Mouse (Mus musculus): ENCODE data around the gene Tab3.

Gene Tab3

DNA sequence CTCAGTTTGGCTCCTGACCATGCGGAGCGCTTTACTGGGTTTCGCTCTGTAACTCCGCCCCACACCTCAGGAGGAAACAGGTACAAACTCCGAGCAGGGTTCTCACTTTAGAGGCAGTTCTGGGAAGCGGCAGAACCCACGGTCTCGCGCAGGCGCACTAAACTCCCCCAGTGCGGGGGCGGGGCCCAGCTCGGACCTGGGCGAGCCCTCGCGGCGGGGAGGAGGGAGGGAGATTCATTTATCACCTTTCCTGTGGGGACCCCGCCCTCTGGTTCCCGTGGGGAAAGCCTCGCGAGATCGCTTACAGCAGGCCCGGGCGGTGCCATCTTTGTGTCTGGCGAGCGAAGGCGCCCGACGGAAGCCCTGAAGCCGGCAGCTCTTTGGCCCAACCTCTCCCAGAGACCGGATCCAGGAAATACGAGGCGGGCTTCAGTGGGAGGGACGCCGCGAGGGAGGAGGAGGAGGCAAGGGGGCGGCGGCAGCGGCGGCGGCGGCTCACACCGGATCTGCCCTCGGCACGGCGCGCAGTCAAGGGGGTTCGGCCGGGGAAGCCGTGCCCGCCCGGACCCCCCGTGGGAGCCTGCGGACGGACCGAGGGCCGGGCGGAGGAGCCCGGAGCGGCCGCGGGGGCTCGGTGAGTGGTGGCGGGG, at the start of gene Tab3:
Tab3 (plus strand) TSS at position 491 of the 650 bp plus-strand sequence.
- DNase-seq, result peak; percentile 95

DNA sequence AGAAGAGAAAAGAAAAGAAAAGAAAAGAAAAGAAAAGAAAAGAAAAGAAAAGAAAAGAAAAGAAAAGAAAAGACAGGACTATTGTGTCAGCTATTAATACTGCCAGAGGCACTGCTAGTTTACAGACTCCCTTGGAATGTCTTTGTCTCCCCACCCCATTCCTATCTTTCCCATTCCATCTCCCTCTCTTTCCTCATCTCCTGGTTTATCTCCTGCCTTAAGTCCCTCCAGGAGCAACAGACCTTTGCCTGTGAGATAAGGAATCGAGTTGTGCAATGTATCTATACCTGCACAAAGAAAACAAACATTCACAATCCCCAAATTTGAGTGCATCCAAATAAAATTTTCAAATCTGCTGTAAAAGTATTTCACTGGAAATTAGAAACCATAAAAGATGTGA, 48.3 kb upstream of the Tab3 start:
- no peak for DNase-seq

DNA sequence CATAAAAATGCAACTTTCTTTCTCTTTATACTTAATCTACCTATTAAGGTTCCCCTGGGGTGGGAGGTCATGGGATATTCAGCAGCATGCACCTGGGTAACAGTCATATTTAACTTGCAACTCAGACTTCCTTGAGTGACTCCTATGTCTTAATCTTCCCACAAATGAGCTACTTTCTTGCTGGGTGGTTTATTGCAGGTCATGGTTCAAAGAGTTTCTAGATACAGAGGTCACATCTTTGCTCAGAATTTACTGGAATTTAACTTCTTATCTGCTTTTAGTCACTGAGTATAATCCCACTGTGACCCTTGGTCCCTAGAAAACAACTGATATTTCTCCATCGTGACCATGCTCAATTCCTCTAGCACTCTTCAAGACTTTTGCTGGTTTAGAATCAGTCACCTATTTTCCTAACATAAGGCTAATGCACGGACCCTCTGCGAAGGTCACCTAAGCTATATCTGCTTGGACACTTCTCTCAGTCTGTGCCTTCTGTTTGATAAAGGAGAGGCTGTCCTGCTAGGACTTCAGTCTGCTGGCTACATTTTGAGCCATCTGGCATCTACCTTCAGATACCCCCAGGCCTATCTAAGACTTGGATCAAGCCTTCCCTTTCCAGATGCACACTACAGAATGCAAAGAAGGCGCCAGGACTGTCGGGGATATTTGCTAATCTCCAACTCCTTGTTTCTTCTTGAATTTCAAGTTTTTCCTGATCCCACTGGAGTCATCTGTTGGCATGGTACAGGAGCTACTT, 47.4 kb upstream of the Tab3 start:
- no peak for DNase-seq

DNA sequence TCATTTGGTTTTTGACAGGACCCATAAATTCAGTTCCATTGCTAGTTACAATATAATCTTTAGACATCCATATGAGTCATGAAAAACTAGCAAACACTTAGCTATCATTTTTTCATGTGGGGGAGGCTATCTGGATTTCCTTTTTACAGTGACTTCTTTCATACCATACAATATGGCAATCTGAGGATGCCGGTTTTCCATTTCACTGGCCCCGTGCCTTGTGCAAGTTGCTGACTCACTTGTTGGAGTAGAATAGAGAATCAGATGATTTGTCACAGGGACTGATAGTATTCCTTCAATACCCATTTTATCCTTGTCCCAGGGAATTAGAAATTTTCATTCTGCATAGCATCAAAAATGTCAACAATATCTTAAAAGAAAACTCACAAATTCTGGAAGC, 14.9 kb upstream of the Tab3 start:
- DNase-seq, result no peak

- DNase-seq, result no peak
These were observed 7.6 kb upstream of the Tab3 start for GRCm38 (mm10) chrX:85566256-85566655.

DNA sequence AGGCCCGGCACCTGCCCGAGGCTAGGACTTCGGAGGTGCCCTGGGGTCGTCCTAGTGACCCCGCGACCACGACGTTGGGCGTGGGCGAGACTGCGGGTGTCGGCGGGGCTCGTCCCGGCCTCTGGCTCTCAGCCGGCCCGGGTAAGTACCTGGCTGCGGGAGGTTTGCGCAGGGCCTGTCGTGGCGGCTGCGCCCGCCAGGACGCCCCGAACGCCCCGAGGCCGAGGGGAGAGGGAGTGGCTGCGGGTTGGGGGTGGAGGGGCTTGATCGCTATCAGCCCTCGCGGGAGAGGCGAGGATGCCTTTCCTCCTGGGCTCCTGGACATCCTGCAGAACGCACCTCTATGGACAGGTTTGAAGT, 340 bp downstream of the Tab3 start:
- peak; percentile 55 for DNase-seq

GRCm38 (mm10) chrX:85576310-85576709, 2.5 kb downstream of the Tab3 start:
- no peak for DNase-seq

DNA sequence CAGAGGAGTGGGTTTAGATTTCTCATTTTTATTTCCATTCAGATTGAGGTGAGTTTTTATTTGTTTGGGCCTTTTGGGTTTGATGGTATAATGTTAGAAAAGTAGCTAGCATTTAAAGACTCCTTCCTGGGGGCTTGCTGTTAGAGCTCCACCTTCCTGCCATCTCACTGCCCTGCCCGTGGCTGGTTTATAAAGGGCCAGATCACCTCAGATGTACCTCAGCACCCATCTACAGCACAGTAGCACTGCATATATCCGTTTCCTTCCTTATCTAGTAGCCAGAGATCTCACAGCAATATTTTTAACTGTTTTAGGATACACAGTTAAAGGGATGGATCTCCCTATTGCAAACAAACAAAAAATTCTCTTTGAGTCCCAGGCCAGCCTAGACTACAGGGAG, 6.9 kb downstream of the Tab3 start:
- no peak for DNase-seq

DNA sequence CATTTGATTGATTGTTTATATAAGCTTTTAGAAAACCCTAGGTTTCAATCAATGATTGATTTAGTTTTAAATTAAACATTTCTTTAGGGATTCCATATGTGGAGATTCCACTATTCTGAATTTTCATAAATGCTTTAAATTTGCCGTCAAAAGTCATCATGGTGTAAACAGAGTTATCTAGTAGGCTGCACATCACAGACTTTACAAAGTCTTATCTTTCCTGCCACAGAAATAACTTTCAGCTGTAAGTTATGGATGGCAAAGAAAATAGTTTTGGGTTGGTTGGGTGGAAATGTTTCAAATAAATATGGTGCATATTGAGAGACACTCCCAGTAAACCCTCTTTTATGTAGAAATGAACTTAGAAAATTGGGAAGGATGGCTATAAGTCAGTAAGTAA, 8.7 kb downstream of the Tab3 start:
- DNase-seq, result no peak

DNA sequence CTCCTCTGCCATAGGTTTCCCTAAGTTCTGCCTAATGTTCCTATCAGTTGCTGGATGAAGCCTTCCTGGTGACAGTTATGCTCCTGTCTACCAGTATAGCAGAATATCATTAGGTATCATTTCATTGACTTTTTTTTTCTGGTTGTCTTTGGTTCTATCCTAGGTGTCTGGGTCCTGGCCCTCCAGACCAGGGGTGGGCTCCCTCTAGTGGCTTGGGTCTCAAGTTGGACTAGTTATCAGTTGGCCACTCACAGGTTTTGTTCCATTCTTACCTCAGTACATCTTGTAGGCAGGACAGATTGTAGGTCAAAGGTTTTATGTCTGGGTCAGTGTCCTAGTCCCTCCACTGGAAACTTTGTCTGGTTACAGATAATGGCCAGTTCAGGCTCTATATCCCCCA, 11.8 kb downstream of the Tab3 start:
- no peak for DNase-seq

GRCm38 (mm10) chrX:85614701-85615100, 40.9 kb downstream of the Tab3 start:
- DNase-seq, result no peak

GRCm38 (mm10) chrX:85646204-85646777, 72.5 kb downstream of the Tab3 start:
- peak; percentile 44 for DNase-seq

- DNase-seq, result peak; percentile 34
These were observed 103.0 kb downstream of the Tab3 start for GRCm38 (mm10) chrX:85676808-85677207.

DNA sequence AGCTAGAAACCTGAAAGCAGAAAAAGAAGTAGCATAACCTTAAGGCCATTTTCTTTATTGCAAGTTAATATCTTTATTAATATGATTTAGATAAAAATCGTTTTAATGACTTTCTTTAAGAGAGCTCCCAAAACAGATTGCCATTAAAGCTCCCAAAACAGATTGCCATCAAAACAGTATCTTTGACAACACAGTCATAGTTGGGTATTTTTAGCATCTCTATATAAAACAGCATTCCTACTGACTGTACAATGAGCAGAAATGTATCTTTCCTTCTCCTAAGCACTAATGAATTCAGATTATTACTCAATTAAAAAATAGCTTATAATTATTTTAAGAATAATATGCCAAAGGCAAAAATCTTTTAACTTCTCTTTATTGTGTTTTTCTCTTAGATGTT, 108.3 kb downstream of the Tab3 start:
- no peak for DNase-seq

DNA sequence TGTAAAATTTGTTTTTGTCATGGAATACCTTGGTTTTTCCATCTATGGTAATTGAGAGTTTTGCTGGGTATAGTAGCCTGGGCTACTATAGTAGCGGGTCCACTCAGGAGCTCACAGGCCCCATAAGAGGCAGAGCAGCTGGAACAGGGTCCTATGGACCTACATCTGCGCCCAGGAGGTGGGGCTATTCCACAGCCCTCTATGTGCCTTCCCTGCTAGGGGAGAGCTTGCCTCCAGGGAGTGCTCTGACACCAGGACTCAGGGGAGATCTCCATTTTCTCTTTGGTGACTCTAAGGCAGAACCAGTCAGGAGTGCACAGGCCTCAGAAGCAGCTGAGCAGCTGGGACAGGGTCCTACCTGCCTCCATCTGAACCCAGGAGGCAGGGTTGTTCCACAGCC, 109.9 kb downstream of the Tab3 start:
- no peak for DNase-seq
